Mouse (Mus musculus) cerebellum, postnatal 14 days (tissue): Measurements from ENCODE around the gene Psrc1.
A peak's percentile ranks its signal among the peaks of the same experiment; 100 is the strongest.

Experiments
- DNase-seq, 2 experiments: peaks; one replicate each; pipeline ENCODE4 v3.0.0; 2021; ENCODE audit warnings: mixed read lengths in 2 of 2

Gene Psrc1

DNA sequence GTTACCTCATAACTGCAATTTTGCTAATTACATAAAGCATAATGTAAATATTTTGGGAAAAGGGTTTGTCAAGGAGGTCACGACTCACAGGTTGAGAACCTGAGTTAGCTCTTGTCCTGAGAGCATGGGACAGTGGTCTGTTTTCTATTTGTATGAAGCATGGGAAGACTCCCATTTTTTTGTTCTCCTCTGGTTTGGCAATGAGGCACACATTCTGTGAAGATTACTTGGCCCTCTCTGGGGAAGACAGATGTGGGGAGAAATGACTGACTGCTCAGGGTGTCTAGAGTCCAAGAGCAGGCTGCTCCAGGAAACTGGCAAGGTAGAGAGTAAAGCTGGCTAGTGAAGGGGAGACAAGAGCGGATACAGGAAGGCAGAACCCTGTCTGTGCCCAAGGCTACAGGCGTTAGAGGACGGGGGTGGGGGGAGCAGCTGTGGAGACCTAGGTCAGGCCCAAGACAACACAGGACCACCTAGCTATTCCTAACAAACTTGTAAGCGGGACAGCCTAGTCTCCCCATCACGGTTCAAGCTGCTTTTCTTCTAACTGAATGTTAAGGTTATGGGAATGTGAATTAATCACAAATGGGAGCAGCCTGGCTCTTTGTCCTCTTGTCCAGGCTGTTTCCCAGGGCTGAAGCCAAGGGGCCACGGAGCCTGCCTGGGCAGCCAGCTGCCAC, 41.4 kb downstream of the Psrc1 start:
- DNase-seq, result peak; percentile 21 to 28

DNA sequence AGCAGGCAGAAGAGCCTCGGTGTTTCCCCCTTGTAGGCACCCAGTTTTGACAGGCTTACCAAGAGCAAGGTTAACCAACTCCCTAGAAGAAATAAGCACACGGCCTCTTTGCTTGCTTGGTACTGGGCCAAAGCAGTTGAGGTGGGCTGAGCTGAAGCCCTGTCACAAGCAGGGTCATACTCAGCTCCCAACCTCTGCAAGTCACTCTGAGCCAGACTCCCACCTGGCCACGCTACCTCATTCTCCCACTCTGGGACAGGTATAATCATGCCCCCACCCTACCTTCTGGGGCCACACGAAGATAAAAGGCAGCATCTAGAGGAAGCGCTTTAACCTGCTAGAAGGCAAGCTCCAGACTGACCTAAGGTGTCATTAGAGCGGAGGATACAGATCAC, 42.0 kb downstream of the Psrc1 start:
- DNase-seq, result no peak

DNA sequence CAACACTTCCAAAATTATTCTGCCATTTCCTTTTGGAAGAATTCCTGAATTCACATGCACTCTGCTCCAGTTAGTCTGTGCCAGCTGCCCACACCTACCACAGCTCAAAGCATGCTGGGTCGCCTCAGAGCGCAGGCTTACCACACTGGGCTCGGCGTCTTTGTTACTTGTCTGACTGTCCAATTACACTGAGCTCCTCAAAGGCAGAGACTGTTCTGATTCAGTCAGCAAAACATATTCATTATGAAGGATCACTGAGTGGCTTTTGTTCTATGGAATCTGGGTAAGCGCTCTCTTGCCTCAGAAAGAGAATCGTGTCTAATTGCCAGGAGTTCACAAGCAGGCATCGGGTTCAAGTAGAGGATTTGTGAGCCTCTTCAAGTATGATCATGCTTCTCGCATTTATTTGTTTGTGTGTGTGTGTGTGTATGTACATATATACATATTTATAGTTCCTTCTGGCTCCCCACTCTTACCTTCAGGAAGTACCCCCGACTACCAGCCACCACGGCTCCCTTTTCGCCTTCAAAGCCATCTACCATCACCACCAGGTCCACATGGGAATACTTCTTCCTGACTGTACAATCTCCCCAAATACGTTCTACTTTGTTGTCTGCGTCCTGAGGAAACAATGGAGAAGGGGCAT, 49.0 kb downstream of the Psrc1 start:
- no peak for DNase-seq

DNA sequence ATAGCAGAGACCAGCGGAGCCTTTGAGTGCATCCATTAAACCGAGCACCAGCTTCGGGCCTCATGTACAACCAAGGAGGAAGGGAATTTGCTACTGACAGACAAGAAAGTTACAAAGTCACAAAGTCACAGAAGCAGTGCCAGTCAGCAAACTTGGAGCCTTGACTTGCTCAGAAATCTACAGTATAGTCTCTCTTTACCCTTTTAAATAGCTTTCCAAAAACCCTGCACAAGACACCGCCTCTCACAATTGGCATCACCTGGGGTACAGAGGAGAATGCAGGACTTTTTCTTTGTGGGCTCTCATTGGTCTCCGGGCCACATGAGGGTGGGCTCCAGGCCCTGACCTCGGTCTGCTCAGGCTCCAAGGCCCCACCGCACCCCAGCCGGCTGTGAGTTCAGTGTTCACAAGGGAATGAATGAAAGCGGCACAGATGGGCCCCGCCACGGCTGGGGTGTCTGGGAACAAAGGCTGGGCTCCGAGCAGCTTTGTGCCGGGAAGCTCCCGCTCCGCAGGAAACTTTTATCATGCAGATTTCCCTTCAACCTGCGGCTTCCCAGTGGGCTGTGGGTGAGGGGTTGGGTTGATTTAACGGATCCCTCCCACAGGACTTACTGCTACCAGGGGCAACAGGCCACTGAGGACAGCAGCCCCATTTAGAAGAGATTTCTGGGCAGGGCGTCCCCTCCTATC, 49.7 kb downstream of the Psrc1 start:
- DNase-seq, result no peak

DNA sequence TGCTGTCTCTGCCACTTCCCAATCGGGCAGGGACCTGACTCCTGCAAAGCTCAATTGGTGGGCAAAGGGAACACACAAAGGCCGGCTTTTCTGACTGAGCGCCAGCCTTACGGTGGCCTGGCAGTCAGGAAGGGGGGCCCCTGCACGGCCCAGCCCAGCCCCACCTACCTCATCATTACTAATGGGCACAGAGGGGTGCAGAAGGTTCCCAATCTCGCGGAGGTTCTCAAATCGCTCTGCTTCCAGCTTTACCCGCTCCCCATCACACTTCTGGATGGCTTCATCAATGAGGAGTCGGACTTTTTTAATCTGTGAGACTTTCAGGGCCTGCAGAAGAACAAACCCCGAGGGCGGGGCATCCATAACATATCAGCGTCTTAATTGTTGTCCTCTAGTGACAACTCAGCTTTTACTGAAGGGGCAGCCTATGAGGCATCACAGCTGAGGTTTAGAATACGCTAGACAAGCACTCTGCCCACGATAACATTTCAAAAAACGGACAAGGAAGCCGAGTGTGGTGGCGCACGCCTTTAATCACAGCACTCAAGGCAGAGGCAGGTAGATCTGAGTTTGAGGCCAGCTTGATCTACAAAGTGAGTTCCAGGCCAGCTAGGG, 50.3 kb downstream of the Psrc1 start:
- DNase-seq, result no peak

DNA sequence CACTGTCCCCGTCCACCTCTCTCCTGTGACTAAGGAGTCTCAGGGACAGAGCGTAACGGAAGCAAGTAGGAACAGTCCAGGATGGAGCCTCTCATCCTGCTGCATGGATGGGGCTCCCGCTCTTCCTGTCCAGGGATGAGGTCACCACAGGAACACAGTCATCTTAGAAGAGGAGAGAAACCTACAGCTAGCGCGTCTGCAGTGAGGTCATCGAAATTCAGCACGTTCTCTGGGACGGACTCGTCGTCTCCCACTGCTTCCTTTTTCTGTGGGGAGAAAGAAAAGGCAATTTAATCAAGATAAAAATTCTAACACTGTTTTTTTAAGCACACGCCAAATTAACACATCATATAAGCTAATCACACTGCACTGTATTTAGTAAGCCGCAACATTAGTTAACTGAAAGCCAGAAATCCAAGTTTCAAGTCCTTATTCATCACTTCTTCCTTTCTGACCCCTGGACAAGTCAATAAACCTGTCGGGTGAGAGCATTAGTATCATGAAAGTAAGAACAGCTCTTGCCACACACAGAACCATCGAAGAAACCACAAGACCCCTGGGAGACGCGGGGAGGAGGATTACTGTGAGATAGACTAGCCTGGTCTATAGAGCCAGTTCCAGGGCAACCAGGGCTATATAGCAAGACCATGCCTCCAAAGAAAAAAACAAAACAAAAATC, 52.2 kb downstream of the Psrc1 start:
- DNase-seq, result no peak

DNA sequence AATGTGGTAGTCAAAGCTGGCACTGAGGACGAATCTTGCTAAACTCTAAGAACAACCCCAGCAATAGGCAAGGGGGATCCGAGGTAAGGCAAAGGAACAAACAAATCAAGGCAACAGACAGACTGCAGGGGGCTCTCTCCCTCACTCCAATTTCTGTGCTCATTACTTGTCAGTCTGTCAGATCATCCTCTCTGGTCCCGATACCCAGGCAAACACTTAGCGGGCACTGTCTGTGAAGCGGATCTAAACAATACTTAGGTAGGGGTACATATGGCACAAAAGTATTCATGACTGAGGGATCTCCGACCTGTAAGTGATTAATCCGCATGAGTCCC, 52.7 kb downstream of the Psrc1 start:
- no peak for DNase-seq
